Mouse (Mus musculus): ENCODE measurements around the gene Chkb.

DNA sequence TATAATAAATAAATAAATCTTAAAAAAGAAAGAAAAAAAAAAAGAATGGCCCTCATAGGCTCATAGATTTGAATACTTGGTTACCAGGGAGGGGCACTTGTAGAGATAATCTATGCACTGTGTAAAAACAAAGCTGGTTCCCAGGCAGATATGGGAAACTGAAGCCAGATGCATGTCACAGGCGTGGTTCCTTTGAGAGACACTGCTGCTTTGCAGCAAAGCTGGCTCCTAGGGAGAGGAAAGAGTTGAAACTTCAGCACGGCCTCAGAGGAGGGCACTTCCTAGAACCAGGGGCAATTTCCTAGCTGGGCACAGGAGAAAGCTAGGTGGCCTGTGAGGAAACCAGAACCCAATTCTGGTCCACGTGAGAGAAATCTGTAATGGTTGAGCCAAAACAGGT, 4.4 kb upstream of the Chkb start:
- TF ChIP-seq CTCF (IDR thresholded peaks at IDR 0.05; ENCODE audit: control insufficient read depth, insufficient read depth, low read length): no peak
- TF ChIP-seq POLR2A (IDR thresholded peaks at IDR 0.05; ENCODE audit: borderline replicate concordance, control insufficient read depth, low read depth, low read length): no peak

Data from bone marrow, adult 2 months (tissue).